Mouse (Mus musculus) megakaryocyte-erythroid progenitor cell, adult 5 weeks (primary cell): ENCODE data around the gene Il12rb2. TPM values are rescaled to one million over a fixed set of nuclear protein-coding genes. Genes with fewer than 3 reads are reported as not detected.

Source experiments
- polyA plus RNA-seq: library from polyadenylated mRNA; stranded (reverse); fragments of >175 nt; gene quantifications from 2 replicates; pipeline ENCODE4 v1.2.3, GENCODE M21; 2012

Il12rb2 gene
- 0.31 and 0.32 TPM in 2 replicates for polyA plus RNA-seq

DNA sequence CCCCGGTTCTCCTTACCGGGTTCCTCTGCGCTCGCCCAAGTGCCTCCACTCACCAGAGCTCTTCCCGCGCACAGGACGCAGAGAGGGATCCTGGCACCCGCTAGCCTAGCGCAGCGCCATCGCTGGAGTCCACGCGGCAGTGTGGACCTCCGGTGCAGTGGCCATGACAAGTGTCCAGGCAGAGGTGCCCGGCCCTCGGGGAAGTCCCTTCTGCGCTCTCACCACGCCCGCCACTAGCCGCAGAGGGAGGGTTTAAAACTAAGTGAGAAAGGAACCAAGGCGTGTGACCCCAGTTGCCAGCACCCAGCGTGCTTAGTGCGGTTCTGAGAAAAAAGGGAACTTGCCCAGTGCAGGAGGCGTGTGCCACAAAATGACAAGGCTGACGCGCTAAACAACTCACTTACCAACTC, at the start of gene Il12rb2:
Gene Il12rb2, minus strand, starts transcription at position 207 of the 410 bp plus-strand sequence.

Other genes with a start within 250 kb of the Il12rb2 start
- gene Serbp1, start 138.0 kb downstream of the Il12rb2 start, polyA plus RNA-seq: 1,916 and 2,514 TPM in 2 replicates
- gene Il23r, start 115.7 kb upstream of the Il12rb2 start, polyA plus RNA-seq: not detected in 2 replicates
- 10.6 and 11.2 TPM in 2 replicates for gene Tacstd2, start 159.6 kb upstream of the Il12rb2 start, polyA plus RNA-seq